Mouse (Mus musculus) forebrain, embryonic 11.5 days (tissue): Measurements from ENCODE around the gene Uso1. TPM values are rescaled to one million over a fixed set of nuclear protein-coding genes. Genes with fewer than 3 reads are reported as not detected.

Experiments used
- ATAC-seq: fragments of 200-750 bp; cut with Nextera tagmentation; replicated peaks from 2 replicates; pipeline ENCODE4 v1.8.0; 2017; ENCODE audit warnings: moderate TSS enrichment; ENCODE audit not compliant: low FRiP score
- DNase-seq: peaks from one replicate; pipeline ENCODE4 v3.0.0-alpha.2; 2017; ENCODE audit warnings: low spot score
- H3K27ac ChIP-seq: fragments of 300-500 bp; sonication (generic); 2 replicates; pipeline ENCODE4 v1.5.1; 2014; ENCODE audit warnings: low read depth, low read length
- H3K27me3 ChIP-seq: fragments of 300-500 bp; sonication (generic); 2 replicates; pipeline ENCODE4 v1.6.1; 2014; ENCODE audit warnings: mild to moderate bottlenecking, low read length, mixed read lengths; ENCODE audit not compliant: control insufficient read depth, insufficient read depth
- H3K36me3 ChIP-seq: fragments of 300-500 bp; sonication (generic); 2 replicates; pipeline ENCODE4 v1.6.1; 2014; ENCODE audit warnings: mild to moderate bottlenecking, low read length, moderate library complexity, mixed read lengths; ENCODE audit not compliant: control insufficient read depth, insufficient read depth
- H3K4me1 ChIP-seq: fragments of 300-500 bp; sonication (generic); replicated peaks from 2 replicates; pipeline ENCODE4 v1.6.1; 2014; ENCODE audit warnings: low read length, mixed read lengths; ENCODE audit not compliant: control insufficient read depth, insufficient read depth
- H3K4me2 ChIP-seq: fragments of 300-500 bp; sonication (generic); 2 replicates; pipeline ENCODE4 v1.6.1; 2014; ENCODE audit warnings: low read depth, mild to moderate bottlenecking, low read length, moderate library complexity, mixed read lengths; ENCODE audit not compliant: severe bottlenecking
- H3K4me3 ChIP-seq: fragments of 300-500 bp; sonication (generic); 2 replicates; pipeline ENCODE4 v1.5.1; 2014; ENCODE audit warnings: low read depth, low read length
- H3K9ac ChIP-seq: fragments of 300-500 bp; sonication (generic); 2 replicates; pipeline ENCODE4 v1.6.1; 2014; ENCODE audit warnings: low read length
- H3K9me3 ChIP-seq: fragments of 300-500 bp; sonication (generic); 2 replicates; pipeline ENCODE4 v1.6.1; 2016; ENCODE audit warnings: low read length, mixed read lengths; ENCODE audit not compliant: control insufficient read depth
- WGBS: fragments of 180-500 bp; shearing (Covaris S2); extraction: QIAGEN DNeasy Blood & Tissue Kit; methylation state at CpG from one replicate; pipeline ENCODE4 v1.1.7; 2014; 5-methylcytosine and 5-hydroxymethylcytosine counted together
- polyA plus RNA-seq: library from polyadenylated mRNA; unstranded; fragments of >200 nt; fragmentation: Nextera tagmentation; extraction: Ambion mirVana; gene quantifications from 2 replicates; pipeline ENCODE4 v1.2.1, GENCODE M21; 2014

The Uso1 gene
- polyA plus RNA-seq = 24.2 and 25.7 TPM in 2 replicates

GRCm38 (mm10) chr5:92137239-92138046 lies at the start of gene Uso1:
Gene Uso1, plus strand, starts transcription at chr5:92137938.
- Histone ChIP-seq H3K27me3 (no peaks in the 10 kb centered on the region), H3K9me3 (no peaks in the 10 kb centered on the region), H3K4me2 (peak within 1 kb of the TSS; percentile 66), H3K9ac (peak within 1 kb of the TSS; percentile 75), H3K4me3 (peak within 1 kb of the TSS; percentile 75), H3K36me3 (no peaks in the 10 kb centered on the region), H3K4me1 (peaks cover 4% of the 10 kb centered on the region; the same call in 1 of the 2 replicates), H3K27ac (no peak within 1 kb of the TSS)
- 2% methylated on average over 48 of the region's 59 CpGs for WGBS
- ATAC-seq (peak; percentile 97), DNase-seq (peak; percentile 100)

GRCm38 (mm10) chr5:92093263-92094061 lies 44.3 kb upstream of the Uso1 start:
- H3K4me3 ChIP-seq = no peak overlapping the region
- no peak for ATAC-seq
- no peaks in the 10 kb centered on the region for H3K9me3 ChIP-seq

GRCm38 (mm10) chr5:92094062-92094415 lies 43.7 kb upstream of the Uso1 start:
- Histone ChIP-seq H3K36me3 (no peaks in the 10 kb centered on the region), H3K4me1 (peaks cover 5% of the 10 kb centered on the region), H3K27ac (no peak overlapping the region), H3K9ac (no peak overlapping the region), H3K27me3 (no peaks in the 10 kb centered on the region), H3K4me3 (no peak overlapping the region), H3K4me2 (no peak overlapping the region), H3K9me3 (no peaks in the 10 kb centered on the region)
- WGBS = 81% methylated on average over 3 of the region's 3 CpGs
- DNase-seq (no peak), ATAC-seq (no peak)

More at GRCm38 (mm10) chr5:92093263-92094061, 44.3 kb upstream of the Uso1 start:
- 46% methylated on average over 15 of the region's 15 CpGs for WGBS
- H3K27me3 ChIP-seq = no peaks in the 10 kb centered on the region
- H3K27ac ChIP-seq = no peak overlapping the region
- peaks cover 5% of the 10 kb centered on the region for H3K4me1 ChIP-seq
- no peaks in the 10 kb centered on the region for H3K36me3 ChIP-seq
- no peak for DNase-seq
- no peak overlapping the region for H3K4me2 ChIP-seq
- H3K9ac ChIP-seq = no peak overlapping the region

- Histone ChIP-seq H3K4me2 (no peak overlapping the region), H3K4me1 (peaks cover 5% of the 10 kb centered on the region), H3K27me3 (no peaks in the 10 kb centered on the region), H3K4me3 (no peak overlapping the region), H3K36me3 (no peaks in the 10 kb centered on the region), H3K27ac (no peak overlapping the region), H3K9me3 (no peaks in the 10 kb centered on the region), H3K9ac (no peak overlapping the region)
- no peak for DNase-seq
- WGBS = 93% methylated on average over 6 of the region's 6 CpGs
- ATAC-seq = no peak
Observed at GRCm38 (mm10) chr5:92096786-92097185, 41.0 kb upstream of the Uso1 start.

GRCm38 (mm10) chr5:92097779-92098178 lies 40.0 kb upstream of the Uso1 start:
- H3K27me3 ChIP-seq = no peaks in the 10 kb centered on the region
- H3K4me3 ChIP-seq = no peak overlapping the region
- no peak overlapping the region for H3K27ac ChIP-seq
- ATAC-seq = no peak
- no peak for DNase-seq
- H3K9me3 ChIP-seq = no peaks in the 10 kb centered on the region
- H3K36me3 ChIP-seq = no peaks in the 10 kb centered on the region
- 94% methylated on average over 4 of the region's 4 CpGs for WGBS
- H3K4me2 ChIP-seq = no peak overlapping the region
- peaks cover 5% of the 10 kb centered on the region for H3K4me1 ChIP-seq
- no peak overlapping the region for H3K9ac ChIP-seq

- DNase-seq = no peak
- peaks cover 2% of the 10 kb centered on the region for H3K4me1 ChIP-seq
- H3K27ac ChIP-seq = no peak overlapping the region
- H3K27me3 ChIP-seq = no peaks in the 10 kb centered on the region
- no peak overlapping the region for H3K4me3 ChIP-seq
- WGBS = 64% methylated on average over 13 of the region's 13 CpGs
- no peak for ATAC-seq
- H3K4me2 ChIP-seq = no peak overlapping the region
- no peaks in the 10 kb centered on the region for H3K36me3 ChIP-seq
- H3K9me3 ChIP-seq = no peaks in the 10 kb centered on the region
- no peak overlapping the region for H3K9ac ChIP-seq
Observed at GRCm38 (mm10) chr5:92098351-92099109, 39.2 kb upstream of the Uso1 start.

GRCm38 (mm10) chr5:92101601-92102000 lies 36.1 kb upstream of the Uso1 start:
- Histone ChIP-seq H3K36me3 (no peaks in the 10 kb centered on the region), H3K4me2 (no peak overlapping the region), H3K4me1 (no peaks in the 10 kb centered on the region), H3K27ac (no peak overlapping the region), H3K9me3 (no peaks in the 10 kb centered on the region), H3K9ac (no peak overlapping the region), H3K27me3 (no peaks in the 10 kb centered on the region), H3K4me3 (no peak overlapping the region)
- no peak for ATAC-seq
- WGBS = 88% methylated on average over 8 of the region's 8 CpGs
- DNase-seq = no peak

GRCm38 (mm10) chr5:92103062-92103461 lies 34.7 kb upstream of the Uso1 start:
- Histone ChIP-seq H3K36me3 (no peaks in the 10 kb centered on the region), H3K9me3 (no peaks in the 10 kb centered on the region), H3K4me1 (no peaks in the 10 kb centered on the region), H3K4me3 (no peak overlapping the region), H3K9ac (no peak overlapping the region), H3K27ac (no peak overlapping the region), H3K4me2 (no peak overlapping the region), H3K27me3 (no peaks in the 10 kb centered on the region)
- no peak for ATAC-seq
- 82% methylated on average over 6 of the region's 6 CpGs for WGBS
- DNase-seq = no peak
